Mouse (Mus musculus): ENCODE results near the gene Trpv6. TPM values are rescaled to one million over a fixed set of nuclear protein-coding genes. Genes with fewer than 3 reads are reported as not detected.

Gene Trpv6
- polyA plus RNA-seq, 1 experiment from 2014 or later: 0.19 TPM

GRCm38 (mm10) chr6:41620173-41620798, 15.9 kb downstream of the Trpv6 start:
- H3K4me3 ChIP-seq: no peak overlapping the region
- ATAC-seq: no peak
- H3K4me2 ChIP-seq: no peak overlapping the region
- 81% methylated on average over 9 of the region's 9 CpGs for WGBS (ENCODE audit: insufficient replicate concordance)
- H3K27me3 ChIP-seq (replicated peaks): no peaks in the 10 kb centered on the region
- H3K4me1 ChIP-seq: 0 out of 2 replicates have a peak, but pooled peaks cover 3% of the 10 kb centered on the region
- H3K9ac ChIP-seq: no peak overlapping the region
- H3K9me3 ChIP-seq (replicated peaks): no peaks in the 10 kb centered on the region
- no peak overlapping the region for H3K27ac ChIP-seq
- no peaks in the 10 kb centered on the region for H3K36me3 ChIP-seq

- no peak overlapping the region for H3K9ac ChIP-seq
- 47% methylated on average over 5 of the region's 5 CpGs for WGBS (ENCODE audit: insufficient replicate concordance)
- ATAC-seq: no peak
Observed at GRCm38 (mm10) chr6:41607637-41608036, 28.6 kb downstream of the Trpv6 start.

GRCm38 (mm10) chr6:41606214-41606613, 30.0 kb downstream of the Trpv6 start:
- no peaks in the 10 kb centered on the region for H3K36me3 ChIP-seq
- peaks cover 10% of the 10 kb centered on the region for H3K4me1 ChIP-seq
- peak overlapping the region; percentile 86 for H3K4me2 ChIP-seq
- H3K9ac ChIP-seq: no peak overlapping the region
- no peak for ATAC-seq
- peaks cover 23% of the 10 kb centered on the region for H3K27me3 ChIP-seq (replicated peaks)
- WGBS (ENCODE audit: insufficient replicate concordance): 28% methylated on average over 4 of the region's 4 CpGs
- no peak overlapping the region for H3K27ac ChIP-seq
- no peak overlapping the region for H3K4me3 ChIP-seq
- H3K9me3 ChIP-seq (replicated peaks): no peaks in the 10 kb centered on the region

More at GRCm38 (mm10) chr6:41607637-41608036, 28.6 kb downstream of the Trpv6 start:
- peaks cover 23% of the 10 kb centered on the region for H3K27me3 ChIP-seq (replicated peaks)
- H3K4me1 ChIP-seq: peaks cover 10% of the 10 kb centered on the region
- no peaks in the 10 kb centered on the region for H3K9me3 ChIP-seq (replicated peaks)
- H3K4me3 ChIP-seq: no peak overlapping the region
- no peak overlapping the region for H3K27ac ChIP-seq
- no peak overlapping the region for H3K4me2 ChIP-seq
- no peaks in the 10 kb centered on the region for H3K36me3 ChIP-seq

- Histone ChIP-seq H3K27ac (no peak overlapping the region), H3K9me3 (replicated peaks) (no peaks in the 10 kb centered on the region), H3K4me2 (peak overlapping the region; percentile 86), H3K4me1 (peaks cover 10% of the 10 kb centered on the region), H3K27me3 (replicated peaks) (peaks cover 23% of the 10 kb centered on the region), H3K9ac (peak overlapping the region; percentile 58), H3K4me3 (peak overlapping the region; percentile 61), H3K36me3 (no peaks in the 10 kb centered on the region)
- no peak; the same call in 1 of the 2 replicates for ATAC-seq
- WGBS (ENCODE audit: insufficient replicate concordance): 4% methylated on average over 7 of the region's 7 CpGs
Observed at GRCm38 (mm10) chr6:41605794-41606104, 30.5 kb downstream of the Trpv6 start.

GRCm38 (mm10) chr6:41605061-41605793, 31.0 kb downstream of the Trpv6 start, which contains the start of gene Ephb6:
TSS of gene Ephb6 (plus strand) at chr6:41605482.
- H3K27me3 ChIP-seq (replicated peaks): peaks cover 23% of the 10 kb centered on the region
- no peaks in the 10 kb centered on the region for H3K9me3 ChIP-seq (replicated peaks)
- peak within 1 kb of the TSS; percentile 86 for H3K4me2 ChIP-seq
- peak; percentile 89 for ATAC-seq
- peak within 1 kb of the TSS; percentile 58 for H3K9ac ChIP-seq
- peak within 1 kb of the TSS; percentile 61 for H3K4me3 ChIP-seq
- no peaks in the 10 kb centered on the region for H3K36me3 ChIP-seq
- peak within 1 kb of the TSS; percentile 37; the same call in 1 of the 2 replicates for H3K27ac ChIP-seq
- WGBS (ENCODE audit: insufficient replicate concordance): under 1% methylated on average over 68 of the region's 68 CpGs
- H3K4me1 ChIP-seq: peaks cover 10% of the 10 kb centered on the region

- H3K27ac ChIP-seq: no peak overlapping the region
- H3K4me2 ChIP-seq: peak overlapping the region; percentile 86
- H3K9me3 ChIP-seq (replicated peaks): no peaks in the 10 kb centered on the region
- H3K4me1 ChIP-seq: peaks cover 10% of the 10 kb centered on the region
- ATAC-seq: peak; percentile 57
- WGBS (ENCODE audit: insufficient replicate concordance): under 1% methylated on average over 23 of the region's 23 CpGs
- peak overlapping the region; percentile 61 for H3K4me3 ChIP-seq
- H3K27me3 ChIP-seq (replicated peaks): peaks cover 23% of the 10 kb centered on the region
- H3K36me3 ChIP-seq: no peaks in the 10 kb centered on the region
- peak overlapping the region; percentile 58; the same call in 1 of the 2 replicates for H3K9ac ChIP-seq
Observed at GRCm38 (mm10) chr6:41604401-41605050, 31.7 kb downstream of the Trpv6 start.

GRCm38 (mm10) chr6:41582189-41582588, 54.0 kb downstream of the Trpv6 start:
- H3K4me1 ChIP-seq: no peaks in the 10 kb centered on the region
- no peak for ATAC-seq
- H3K4me3 ChIP-seq: no peak overlapping the region
- no peak overlapping the region for H3K4me2 ChIP-seq
- H3K27ac ChIP-seq: no peak overlapping the region
- H3K27me3 ChIP-seq (replicated peaks): no peaks in the 10 kb centered on the region
- H3K9me3 ChIP-seq (replicated peaks): no peaks in the 10 kb centered on the region
- 63% methylated on average over 1 of the region's 1 CpGs for WGBS (ENCODE audit: insufficient replicate concordance)
- no peaks in the 10 kb centered on the region for H3K36me3 ChIP-seq
- no peak overlapping the region for H3K9ac ChIP-seq

- Histone ChIP-seq H3K36me3 (no peaks in the 10 kb centered on the region), H3K4me3 (no peak overlapping the region), H3K9me3 (replicated peaks) (no peaks in the 10 kb centered on the region), H3K27me3 (replicated peaks) (no peaks in the 10 kb centered on the region), H3K4me2 (no peak overlapping the region), H3K9ac (no peak overlapping the region), H3K4me1 (no peaks in the 10 kb centered on the region), H3K27ac (no peak overlapping the region)
- 57% methylated on average over 7 of the region's 7 CpGs for WGBS (ENCODE audit: insufficient replicate concordance)
- no peak for ATAC-seq
Observed at GRCm38 (mm10) chr6:41581295-41581694, 54.9 kb downstream of the Trpv6 start.

- Histone ChIP-seq H3K4me2 (no peak overlapping the region), H3K36me3 (no peaks in the 10 kb centered on the region), H3K9ac (no peak overlapping the region), H3K9me3 (replicated peaks) (no peaks in the 10 kb centered on the region), H3K4me3 (no peak overlapping the region), H3K27me3 (replicated peaks) (no peaks in the 10 kb centered on the region), H3K27ac (no peak overlapping the region), H3K4me1 (no peaks in the 10 kb centered on the region)
- no peak for ATAC-seq
- WGBS (ENCODE audit: insufficient replicate concordance): 59% methylated on average over 5 of the region's 5 CpGs
Observed at GRCm38 (mm10) chr6:41577297-41577696, 58.9 kb downstream of the Trpv6 start.

- 52% methylated on average over 5 of the region's 5 CpGs for WGBS (ENCODE audit: insufficient replicate concordance)
- no peaks in the 10 kb centered on the region for H3K27me3 ChIP-seq (replicated peaks)
- no peaks in the 10 kb centered on the region for H3K36me3 ChIP-seq
- H3K27ac ChIP-seq: no peak overlapping the region
- H3K9me3 ChIP-seq (replicated peaks): no peaks in the 10 kb centered on the region
- H3K9ac ChIP-seq: no peak overlapping the region
- no peak for ATAC-seq
- H3K4me1 ChIP-seq: no peaks in the 10 kb centered on the region
- H3K4me3 ChIP-seq: no peak overlapping the region
- no peak overlapping the region for H3K4me2 ChIP-seq
Observed at GRCm38 (mm10) chr6:41576526-41577097, 59.6 kb downstream of the Trpv6 start.
